Mouse (Mus musculus): ENCODE measurements at regions not wholly inside any gene's neighbourhood (a gene's known extent, or its start where the extent isn't known, plus 50 kb on each side); places are given as distances from the start of the nearest gene placed in this dataset.
"Not testable (repeated sequence)": the region's sequence is repeated elsewhere in the genome, so short reads cannot be mapped to it uniquely, and the experiment has no call there.

DNA sequence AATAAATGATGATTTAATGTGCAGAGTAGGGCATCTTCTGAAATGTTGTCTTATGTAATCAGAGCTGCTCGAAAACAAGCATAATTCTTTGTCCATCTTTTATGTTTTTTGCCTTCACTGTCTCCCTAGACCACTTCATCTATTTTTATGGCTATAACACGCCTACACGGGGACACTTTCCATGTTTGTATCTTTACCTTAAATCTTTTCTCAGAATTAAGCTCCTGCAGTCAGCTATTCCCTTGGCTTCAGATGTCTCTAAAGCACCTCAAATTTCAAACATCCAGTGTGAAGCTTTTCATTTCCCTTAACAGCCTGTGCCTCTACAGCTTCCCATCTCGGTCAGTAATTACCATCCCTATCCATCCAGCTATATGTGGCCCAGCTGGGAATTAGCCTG lies 242.7 kb upstream of the Ube2e3 start:
- no peak for DNase-seq (ENCODE audit: low spot score)
- intact Hi-C loops (cut with DNase I): no loop called here

DNA sequence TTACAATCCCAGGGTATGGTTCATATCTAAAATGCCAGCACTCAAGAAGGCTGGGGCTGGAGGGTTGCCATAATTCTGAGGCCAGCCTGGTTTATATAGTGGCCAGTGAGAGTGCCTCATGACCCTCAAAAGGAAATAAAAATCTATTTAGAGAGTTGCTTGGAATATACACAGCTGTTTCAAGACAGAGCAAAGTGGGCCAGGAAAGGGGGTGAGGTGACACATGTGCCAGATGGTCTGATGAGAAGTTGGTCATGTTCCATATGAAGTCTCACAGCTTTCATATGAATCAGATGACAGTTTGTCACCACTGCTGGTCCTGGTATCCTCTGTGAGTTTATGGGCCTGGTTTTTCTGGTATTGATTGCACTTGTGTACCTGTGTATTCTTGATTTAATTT lies 261.5 kb upstream of the Ube2e3 start:
- no peak for DNase-seq (ENCODE audit: low spot score)
- intact Hi-C loops (cut with DNase I): no loop called here

DNA sequence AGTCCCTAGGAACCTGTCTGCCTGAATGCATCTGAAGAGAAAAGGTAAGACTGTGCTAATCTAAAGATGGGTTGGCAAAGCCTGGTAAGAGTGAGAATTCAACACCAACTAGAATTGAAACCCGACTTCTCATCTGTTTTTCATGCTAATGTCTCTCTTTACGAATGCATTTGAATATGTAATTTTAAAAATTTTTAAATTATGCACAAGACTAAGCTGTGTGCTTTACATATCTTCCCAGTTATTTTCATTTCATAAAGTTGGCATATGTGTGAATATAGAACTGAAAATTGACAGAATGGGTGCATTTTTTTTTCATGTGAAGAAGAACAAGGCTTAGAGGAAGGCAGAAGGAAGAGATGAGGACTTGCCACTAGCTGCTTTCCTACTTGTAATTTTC lies 267.2 kb upstream of the Ube2e3 start:
- intact Hi-C loops (cut with DNase I): no loop called here
- no peak for DNase-seq (ENCODE audit: low spot score)

DNA sequence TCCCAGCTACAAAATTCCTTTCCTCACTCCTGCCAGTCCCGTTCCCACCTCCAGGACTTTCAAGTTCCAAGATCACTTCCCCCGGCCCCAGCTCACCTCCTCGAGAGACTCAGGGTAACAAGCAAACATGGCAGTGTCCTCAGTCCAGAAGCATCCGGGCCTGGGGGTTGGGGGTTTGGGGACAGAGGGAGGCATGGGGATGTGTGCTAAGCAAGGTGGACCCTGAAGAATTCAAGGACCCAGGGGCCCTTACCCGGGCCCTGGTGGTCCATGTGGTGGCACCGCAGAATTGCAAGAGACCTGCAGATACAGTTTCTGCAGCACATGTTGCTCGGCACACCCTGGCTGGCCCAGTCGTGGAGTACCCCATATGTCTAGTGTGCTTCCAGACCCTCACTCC lies 269.9 kb upstream of the Ube2e3 start:
- DNase-seq (ENCODE audit: low spot score): no peak
- intact Hi-C loops (cut with DNase I): no loop called here

DNA sequence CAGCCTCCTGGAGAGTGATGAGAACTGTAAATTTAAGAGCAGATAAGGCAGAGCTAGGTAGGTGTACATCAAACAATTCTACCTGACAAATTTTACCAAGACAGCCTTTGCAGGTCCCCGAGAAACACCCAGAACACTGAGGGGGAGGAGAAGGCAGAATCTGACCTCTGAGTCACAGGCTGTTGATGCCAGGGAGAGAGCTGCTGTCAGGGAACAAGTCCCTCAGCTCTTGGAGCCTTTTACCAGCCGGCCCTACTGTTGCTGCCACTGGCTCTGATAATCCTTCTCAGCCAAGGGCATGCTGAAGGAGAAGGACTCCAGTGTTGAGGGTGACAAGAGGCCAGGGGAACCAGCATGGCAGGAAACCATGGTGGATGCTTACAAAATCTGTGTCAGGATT lies 271.7 kb upstream of the Ube2e3 start:
- no peak for DNase-seq (ENCODE audit: low spot score)
- intact Hi-C loops (cut with DNase I): no loop called here

DNA sequence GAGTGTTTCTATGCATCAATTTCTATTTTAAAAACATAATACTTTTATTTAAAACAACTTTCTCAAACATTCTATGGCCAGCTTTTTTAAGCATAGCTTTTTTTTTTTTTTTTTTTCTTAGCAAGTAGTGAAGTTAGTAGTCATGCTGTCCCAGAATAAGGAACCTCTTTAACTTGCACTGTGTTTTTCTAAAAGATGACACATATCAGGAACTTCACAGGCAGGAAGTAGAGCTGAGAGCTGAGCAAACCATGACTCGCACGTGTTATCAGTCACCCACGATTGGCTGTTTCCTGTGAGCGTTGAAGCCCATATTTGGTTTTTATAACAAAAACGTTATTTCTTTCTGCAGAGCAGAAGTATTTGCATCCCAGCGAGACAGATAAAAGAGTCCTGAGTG lies 287.9 kb upstream of the Ube2e3 start:
- intact Hi-C loops (cut with DNase I): no loop called here
- DNase-seq (ENCODE audit: low spot score): no peak

DNA sequence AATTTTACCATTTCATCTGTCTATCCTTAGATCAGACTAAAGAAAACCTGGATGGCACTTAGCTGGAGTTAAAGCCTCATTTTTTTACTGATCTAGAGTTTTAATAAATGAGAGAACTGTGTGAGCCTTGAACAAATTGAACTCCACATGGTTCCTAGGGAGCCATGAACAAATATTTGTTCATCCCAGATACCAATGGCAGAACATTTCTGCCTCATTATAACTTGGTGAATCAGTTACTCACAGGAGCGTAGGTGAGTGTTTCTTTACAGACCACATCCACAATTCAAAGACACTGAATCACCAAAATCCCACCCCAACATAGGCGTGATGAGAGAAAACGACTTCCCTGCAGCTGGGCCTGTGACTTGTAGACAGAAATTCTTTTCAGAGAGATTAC lies 295.4 kb upstream of the Ube2e3 start:
- intact Hi-C loops (cut with DNase I): no loop called here
- no peak for DNase-seq (ENCODE audit: low spot score)

DNA sequence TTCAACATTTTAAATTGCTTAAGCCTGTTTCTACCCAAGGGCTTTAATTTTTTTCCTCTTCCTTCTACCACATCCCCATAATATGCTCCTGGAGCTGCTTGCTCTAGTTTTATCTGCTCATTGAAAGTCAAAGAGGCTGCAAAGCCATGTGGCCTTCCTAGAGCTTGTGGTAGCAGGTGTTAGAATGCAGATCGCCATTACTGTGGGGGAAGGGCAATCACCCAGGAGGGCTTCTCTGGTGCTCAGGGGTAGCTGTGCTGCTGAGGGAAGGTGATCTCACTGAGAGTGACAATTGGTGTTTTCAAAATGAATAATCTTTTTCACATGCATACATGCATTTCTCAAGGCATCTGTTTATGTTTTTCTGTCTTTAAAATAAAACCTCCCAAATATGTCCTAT lies 309.8 kb upstream of the Ube2e3 start:
- no peak for DNase-seq (ENCODE audit: low spot score)
- intact Hi-C loops (cut with DNase I): loop anchor here (10.0 kb wide), 1 partner anchor 513 kb away; no protein-coding TSS in a partner anchor

DNA sequence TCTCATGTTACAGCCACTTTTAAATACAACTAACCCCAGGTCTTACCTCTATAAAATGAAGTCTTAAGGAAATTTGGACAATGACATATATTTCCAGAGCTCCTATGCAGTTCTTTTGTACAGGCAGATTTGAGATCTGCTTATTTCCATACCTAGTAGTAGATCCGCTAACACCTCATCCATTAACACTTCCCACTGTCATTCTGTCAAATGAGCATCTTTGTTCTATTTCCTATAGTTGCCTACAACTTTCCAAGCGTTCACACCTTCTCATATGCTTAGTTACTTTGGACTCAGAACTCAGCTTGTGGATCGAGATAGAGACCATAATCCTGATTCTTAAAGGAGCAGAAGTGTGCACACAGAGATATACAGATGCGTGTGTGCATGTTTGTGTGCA lies 316.8 kb upstream of the Ube2e3 start:
- no peak for DNase-seq (ENCODE audit: low spot score)
- intact Hi-C loops (cut with DNase I): loop anchor here (10.0 kb wide), 1 partner anchor 506 kb away; no protein-coding TSS in a partner anchor

DNA sequence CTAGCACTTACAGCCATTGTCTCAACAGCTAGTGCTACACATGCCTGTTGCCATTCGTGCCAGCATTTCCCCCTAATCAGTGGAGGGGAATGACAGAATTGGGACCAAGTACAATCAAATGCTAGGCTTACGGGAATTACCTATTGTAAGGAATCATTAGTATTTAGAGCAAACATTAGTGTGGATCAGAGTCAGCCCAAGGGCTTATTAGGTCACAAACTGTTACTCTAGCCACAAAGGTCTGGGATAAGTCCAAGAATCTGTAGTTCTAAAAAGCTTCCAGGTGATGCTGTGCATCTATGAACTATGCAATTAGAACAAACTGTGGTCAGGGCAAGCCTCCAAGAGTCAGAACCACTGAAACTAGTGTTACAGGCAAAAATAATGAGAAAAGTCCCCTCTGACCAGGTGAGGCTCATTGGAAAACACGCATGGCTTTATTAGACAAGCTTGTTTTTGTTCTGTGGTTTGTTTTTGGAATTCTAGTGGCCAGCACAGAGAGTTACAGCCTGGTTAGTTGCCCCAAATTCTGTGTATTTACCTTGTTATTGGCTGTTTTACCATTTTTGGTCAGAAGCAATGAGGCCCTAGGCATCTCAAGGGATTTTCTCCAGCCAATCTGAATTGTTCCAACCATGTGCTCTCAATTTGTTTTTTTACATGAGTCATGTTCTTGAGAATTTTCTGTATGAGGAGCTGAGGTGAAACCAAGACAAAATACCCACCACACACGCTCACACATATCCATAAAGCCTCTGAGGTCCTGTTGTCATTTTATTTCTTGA lies 319.0 kb upstream of the Ube2e3 start:
- intact Hi-C loops (cut with DNase I): no loop called here

DNA sequence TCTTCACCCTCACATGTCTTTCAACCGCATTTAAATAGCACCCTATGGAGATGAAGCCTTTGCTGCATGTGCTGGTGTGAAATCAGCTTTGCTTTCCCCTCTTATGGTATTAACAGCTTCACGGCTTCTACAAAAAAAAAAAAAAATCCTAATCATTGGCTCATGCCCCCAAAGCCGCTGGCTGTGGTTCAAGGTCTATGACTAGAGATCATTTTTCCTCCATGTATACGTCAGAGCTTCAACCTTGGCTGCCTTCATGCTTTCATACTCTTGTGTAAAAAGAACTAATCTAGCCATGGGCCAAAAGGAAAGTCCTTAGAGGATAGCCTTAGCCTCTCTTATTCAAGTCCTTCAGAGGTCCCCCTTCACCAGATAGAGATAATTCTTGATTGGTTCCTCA lies 320.6 kb upstream of the Ube2e3 start:
- intact Hi-C loops (cut with DNase I): no loop called here
- no peak for DNase-seq (ENCODE audit: low spot score)

More for the DNA sequence above, 319.0 kb upstream of the Ube2e3 start:
- DNase-seq (ENCODE audit: low spot score): no peak

DNA sequence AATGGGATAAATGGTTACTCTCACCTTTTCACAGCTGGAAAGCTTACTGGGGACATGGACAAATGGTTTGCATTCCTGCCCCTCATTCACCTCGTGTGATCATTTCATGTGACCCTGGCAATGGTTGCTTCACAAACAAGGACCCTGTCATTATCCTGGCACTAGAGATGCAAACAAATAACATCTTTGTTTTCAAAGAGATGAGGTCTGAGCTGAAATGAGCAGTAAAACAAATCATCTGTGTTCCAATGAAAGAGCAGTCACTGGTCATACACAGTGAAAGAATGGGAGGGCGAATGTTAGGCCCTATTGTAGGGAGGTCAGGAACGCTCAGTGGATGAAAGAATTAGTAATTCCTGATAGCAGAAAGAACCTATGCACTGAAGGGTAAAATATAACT lies 327.5 kb upstream of the Ube2e3 start:
- intact Hi-C loops (cut with DNase I): no loop called here
- no peak for DNase-seq (ENCODE audit: low spot score)

DNA sequence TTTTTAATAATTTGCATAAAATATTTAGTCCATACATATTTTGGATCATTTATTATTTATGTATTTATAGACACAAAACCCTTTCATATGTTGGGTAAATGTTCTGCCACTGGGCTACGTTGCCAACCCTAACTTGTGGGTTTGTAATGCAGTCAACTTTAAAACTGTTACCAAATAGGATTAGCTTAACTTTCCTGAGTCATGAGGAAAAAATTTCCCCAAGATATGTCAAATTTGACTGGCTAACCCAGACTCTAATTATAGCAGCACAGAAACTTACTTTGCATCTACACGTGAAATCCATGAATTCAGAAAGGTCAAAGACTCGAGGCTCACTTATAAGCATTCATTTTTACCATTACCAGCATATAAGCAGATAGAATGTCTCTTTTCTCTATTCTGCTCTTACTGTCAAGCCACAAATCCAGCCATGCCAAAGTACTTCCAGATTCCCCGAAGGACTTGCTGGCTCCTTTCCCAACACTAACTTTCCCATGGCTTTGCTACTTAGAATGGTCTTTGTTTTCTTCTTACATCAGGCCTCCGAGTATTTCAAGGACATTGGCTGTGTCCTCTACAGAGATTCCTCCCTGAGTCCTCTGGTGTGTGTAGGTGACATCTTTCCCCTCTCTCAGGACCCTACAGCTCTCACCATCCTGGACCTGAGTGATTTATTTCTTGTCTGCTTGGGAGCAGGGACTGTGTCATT lies 328.2 kb upstream of the Ube2e3 start:
- intact Hi-C loops (cut with DNase I): no loop called here

DNA sequence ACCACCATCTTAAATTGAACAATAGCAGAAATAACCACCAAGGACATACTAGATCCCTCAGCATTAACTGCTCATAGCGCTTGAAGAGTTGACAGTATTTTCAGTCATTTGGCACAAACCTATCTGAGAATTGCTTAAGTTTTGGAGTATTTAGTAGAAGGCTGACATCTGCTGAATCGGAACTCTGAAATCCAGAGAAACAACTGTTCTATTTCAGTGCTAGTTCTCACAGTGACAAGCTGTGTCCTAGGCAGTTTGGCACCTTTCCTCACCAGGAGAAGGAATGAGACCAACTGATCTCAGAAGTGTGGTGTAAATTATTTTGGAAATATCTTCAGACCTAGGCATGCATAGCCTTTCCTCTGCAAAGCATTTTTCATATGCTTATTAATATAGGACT lies 330.4 kb upstream of the Ube2e3 start:
- intact Hi-C loops (cut with DNase I): no loop called here
- no peak for DNase-seq (ENCODE audit: low spot score)

More for the DNA sequence above, 328.2 kb upstream of the Ube2e3 start:
- DNase-seq (ENCODE audit: low spot score): no peak

DNA sequence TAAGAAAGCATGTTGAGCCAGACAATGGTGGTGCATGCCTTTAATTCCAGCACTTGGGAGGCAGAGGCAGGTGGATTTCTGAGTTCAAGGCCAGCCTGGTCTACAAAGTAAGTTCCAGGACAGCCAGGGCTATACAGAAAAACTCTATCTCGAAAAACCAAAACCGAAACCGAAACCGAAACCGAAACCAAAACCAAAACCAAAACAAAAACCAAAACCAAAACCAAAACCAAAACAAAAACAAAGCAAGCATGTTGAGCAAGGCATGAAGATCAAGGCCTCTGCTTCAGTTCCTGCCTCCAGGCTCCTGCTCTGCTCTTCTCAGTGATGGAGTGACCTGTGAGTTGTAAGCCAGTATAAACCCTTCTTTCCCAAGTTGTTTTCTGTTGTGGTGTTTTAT lies 334.0 kb upstream of the Ube2e3 start:
- DNase-seq (ENCODE audit: low spot score); intact Hi-C loops (cut with DNase I): not testable (repeated sequence)

DNA sequence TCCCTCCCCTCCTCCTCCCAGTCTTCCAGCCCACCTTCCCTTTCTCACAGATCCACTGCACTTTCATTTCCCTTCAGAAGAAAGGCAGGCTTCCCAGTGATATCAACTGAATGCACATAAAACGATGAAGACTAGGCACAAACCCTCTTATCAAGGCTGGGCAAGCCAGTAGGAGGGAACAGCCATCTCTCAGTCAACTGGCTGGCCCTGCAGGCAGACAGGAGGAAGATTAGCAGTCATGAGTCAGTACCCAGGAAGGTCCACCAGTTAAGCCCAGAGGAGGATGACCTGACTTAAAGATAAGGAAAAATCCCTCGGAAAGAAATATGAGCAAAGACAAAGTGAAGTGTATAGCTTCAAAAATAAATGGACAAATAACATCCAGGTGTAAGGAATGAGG lies 337.4 kb upstream of the Ube2e3 start:
- intact Hi-C loops (cut with DNase I): no loop called here
- no peak for DNase-seq (ENCODE audit: low spot score)

DNA sequence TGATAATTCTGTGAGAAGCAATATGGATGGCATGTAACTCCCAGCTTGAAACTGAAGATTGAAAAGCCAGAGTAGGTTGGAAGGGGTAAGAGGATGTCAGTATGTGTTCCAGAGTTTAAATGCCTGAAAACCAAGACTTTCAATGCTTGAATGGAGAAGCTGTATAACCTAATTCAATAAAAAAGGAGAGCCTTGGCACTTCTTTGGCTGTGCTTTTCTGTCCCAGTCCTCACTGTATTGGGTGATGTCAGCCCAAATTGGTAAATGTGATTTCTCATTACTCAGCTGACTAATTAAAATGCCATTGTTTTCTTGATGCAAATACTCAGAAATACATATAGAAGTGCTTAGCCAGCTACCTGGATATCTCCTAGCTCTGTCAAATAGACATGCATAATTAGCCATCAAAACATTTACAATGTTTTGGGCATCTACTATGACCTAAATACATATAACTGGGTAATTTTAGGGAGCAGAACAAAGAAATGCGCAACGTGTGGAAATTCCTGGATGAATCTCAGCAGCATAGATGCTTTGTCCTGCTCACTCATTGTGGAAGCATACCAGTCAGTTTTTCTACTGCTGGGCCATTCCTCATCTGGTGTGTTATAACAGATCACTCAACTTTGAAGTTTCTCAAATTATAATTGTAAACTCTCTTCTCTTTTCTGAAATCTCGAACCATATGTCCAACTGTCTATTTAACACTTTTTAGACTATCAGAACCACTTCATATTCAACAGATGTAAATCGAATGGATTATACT lies 347.5 kb upstream of the Ube2e3 start:
- DNase-seq (ENCODE audit: low spot score): no peak
- intact Hi-C loops (cut with DNase I): no loop called here

DNA sequence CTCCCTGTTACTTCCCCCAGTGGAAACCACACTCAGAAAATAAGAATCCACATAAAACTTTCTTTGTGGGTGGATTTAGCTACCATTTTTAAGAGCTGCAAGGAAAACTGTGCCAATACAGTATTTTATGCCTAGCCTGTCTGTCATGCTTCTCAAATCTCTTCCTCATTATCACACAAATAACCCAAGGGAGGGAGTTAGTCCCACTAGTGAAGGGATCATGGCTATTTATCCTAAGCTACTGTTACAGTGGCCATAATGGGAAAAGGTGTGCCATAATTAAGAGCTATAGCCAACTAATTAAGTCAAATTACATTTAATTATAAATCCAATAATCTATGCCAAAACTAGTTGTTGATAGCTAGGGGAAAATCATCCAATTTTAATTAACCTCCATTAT lies 374.8 kb upstream of the Ube2e3 start:
- no peak for DNase-seq (ENCODE audit: low spot score)
- intact Hi-C loops (cut with DNase I): no loop called here

DNA sequence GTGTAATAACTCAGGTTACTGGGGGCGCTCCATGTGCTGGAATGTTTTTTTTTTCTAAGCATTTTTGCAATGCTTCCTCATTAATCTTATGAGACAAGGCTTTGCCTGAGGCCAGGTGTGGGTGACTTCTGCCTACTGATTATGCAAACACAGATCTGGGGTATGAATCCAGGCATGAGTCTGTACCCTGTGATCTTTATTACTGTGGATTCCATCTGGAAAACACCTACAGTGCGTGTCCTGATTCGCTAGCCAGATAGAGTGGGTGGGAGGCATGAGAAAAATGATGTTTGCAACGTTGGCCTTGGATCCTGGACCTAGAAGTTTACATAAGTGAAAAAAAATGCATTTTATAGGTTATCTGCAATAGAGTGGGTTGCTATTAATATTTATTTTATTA lies 387.9 kb upstream of the Ube2e3 start:
- intact Hi-C loops (cut with DNase I): no loop called here
- DNase-seq (ENCODE audit: low spot score): no peak

DNA sequence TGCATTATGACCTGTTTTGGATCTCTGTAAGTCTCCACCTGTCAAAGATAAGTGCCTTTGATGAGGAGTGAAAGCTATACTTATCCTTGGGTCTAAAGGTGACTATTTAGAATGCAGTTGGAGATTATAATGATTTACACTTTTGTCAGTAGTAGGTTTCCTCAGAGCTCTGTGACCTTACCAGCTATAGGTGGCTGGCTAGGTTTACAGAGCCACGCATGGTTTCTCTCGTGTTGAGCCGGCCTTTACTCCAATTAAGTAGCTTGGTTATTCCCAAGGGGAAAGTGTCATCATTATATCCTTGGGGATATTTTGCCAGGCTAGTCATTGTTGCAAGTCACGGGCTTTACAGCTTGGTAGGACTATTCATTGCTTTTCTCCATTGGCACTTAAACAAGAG lies 408.5 kb upstream of the Ube2e3 start:
- intact Hi-C loops (cut with DNase I): no loop called here
- no peak for DNase-seq (ENCODE audit: low spot score)

DNA sequence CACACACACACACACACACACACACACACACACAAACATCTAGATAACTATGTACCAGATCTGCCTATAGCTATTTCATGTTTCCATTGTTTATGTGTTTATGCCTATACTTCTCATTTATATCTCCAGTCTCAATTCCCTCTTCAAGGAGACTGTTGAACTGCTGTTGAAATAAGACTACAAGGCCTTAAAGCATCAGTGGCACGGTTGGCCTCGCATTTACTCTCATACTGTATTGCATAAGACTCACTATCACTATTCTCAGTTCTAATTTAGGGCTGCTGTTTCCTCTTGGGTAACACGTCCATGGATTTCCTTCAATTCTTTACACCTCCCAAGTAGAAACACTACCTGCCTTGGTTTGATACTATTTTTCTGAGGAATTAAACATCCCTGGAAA lies 414.5 kb upstream of the Ube2e3 start:
- intact Hi-C loops (cut with DNase I): no loop called here
- DNase-seq (ENCODE audit: low spot score): no peak

Measured in heart, postnatal 25 days (tissue).